Mouse (Mus musculus): Measurements from ENCODE around the gene Hoxa4. TPM values are rescaled to one million over a fixed set of nuclear protein-coding genes. Genes with fewer than 3 reads are reported as not detected.

Hoxa4 gene
- polyA plus RNA-seq (2012; rRNA removed) (0.25 and 0.26 TPM in 2 replicates), polyA plus RNA-seq (2014; fragmentation: Nextera tagmentation; extraction: Ambion mirVana) (0.09 and 0.14 TPM in 2 replicates)

- Histone ChIP-seq H3K4me3 (ENCODE audit: insufficient read depth in 1 of 2, low read depth in 2 of 2, low read length in 2 of 2) (peak within 1 kb of the TSS; percentile 48 to 51), H3K9me3 (ENCODE audit: control insufficient read depth, low read length) (no peaks in the 10 kb centered on the region), H3K27me3 (ENCODE audit: control insufficient read depth, insufficient read depth, low read length) (peaks cover 78% of the 10 kb centered on the region), H3K27ac (no peak within 1 kb of the TSS), H3K4me1 (replicated peaks; ENCODE audit: control insufficient read depth in 2 of 2, insufficient read depth in 2 of 2, low read length in 1 of 2) (no peaks in the 10 kb centered on the region), H3K4me2 (ENCODE audit: low read depth) (peak within 1 kb of the TSS; percentile 62), H3K36me3 (replicated peaks; ENCODE audit: control insufficient read depth, insufficient read depth, low read depth) (no peaks in the 10 kb centered on the region), H3K9ac (replicated peaks) (no peak within 1 kb of the TSS; the same call in 1 of the 2 replicates)
- DNase-seq (ENCODE audit: low read depth in 3 of 3, low spot score in 3 of 3) (no peak), ATAC-seq (ENCODE audit: insufficient read depth) (no peak)
- WGBS (ENCODE audit: insufficient replicate concordance): 2% methylated on average over 70 of the region's 102 CpGs
- TF ChIP-seq EP300 (IDR thresholded peaks at IDR 0.05; ENCODE audit: low read depth) (no peak), CTCF (IDR thresholded peaks at IDR 0.05; ENCODE audit: low read depth) (no peak)
Measured at GRCm38 (mm10) chr6:52190906-52191810, at the start of gene Hoxa4. TSS of gene Hoxa4 (minus strand) at chr6:52191753.

- H3K9me3 ChIP-seq (ENCODE audit: control insufficient read depth, low read length): no peaks in the 10 kb centered on the region
- H3K4me3 ChIP-seq (ENCODE audit: insufficient read depth in 1 of 2, low read depth in 2 of 2, low read length in 2 of 2): no peak overlapping the region
- H3K27me3 ChIP-seq (ENCODE audit: control insufficient read depth, insufficient read depth, low read length): peaks cover 100% of the 10 kb centered on the region
- no peaks in the 10 kb centered on the region for H3K36me3 ChIP-seq (replicated peaks; ENCODE audit: control insufficient read depth, insufficient read depth, low read depth)
- ATAC-seq (ENCODE audit: insufficient read depth) (no peak), DNase-seq (ENCODE audit: low read depth in 3 of 3, low spot score in 3 of 3) (no peak)
- TF ChIP-seq EP300 (IDR thresholded peaks at IDR 0.05; ENCODE audit: low read depth): no peak
- TF ChIP-seq CTCF (IDR thresholded peaks at IDR 0.05; ENCODE audit: low read depth): no peak
- no peaks in the 10 kb centered on the region for H3K4me1 ChIP-seq (replicated peaks; ENCODE audit: control insufficient read depth in 2 of 2, insufficient read depth in 2 of 2, low read length in 1 of 2)
- H3K9ac ChIP-seq (replicated peaks): no peak overlapping the region
- H3K4me2 ChIP-seq (ENCODE audit: low read depth): no peak overlapping the region
- 2% methylated on average over 9 of the region's 9 CpGs for WGBS (ENCODE audit: insufficient replicate concordance)
- no peak overlapping the region for H3K27ac ChIP-seq
Measured at GRCm38 (mm10) chr6:52241001-52241621, 49.6 kb upstream of the Hoxa4 start.

DNA sequence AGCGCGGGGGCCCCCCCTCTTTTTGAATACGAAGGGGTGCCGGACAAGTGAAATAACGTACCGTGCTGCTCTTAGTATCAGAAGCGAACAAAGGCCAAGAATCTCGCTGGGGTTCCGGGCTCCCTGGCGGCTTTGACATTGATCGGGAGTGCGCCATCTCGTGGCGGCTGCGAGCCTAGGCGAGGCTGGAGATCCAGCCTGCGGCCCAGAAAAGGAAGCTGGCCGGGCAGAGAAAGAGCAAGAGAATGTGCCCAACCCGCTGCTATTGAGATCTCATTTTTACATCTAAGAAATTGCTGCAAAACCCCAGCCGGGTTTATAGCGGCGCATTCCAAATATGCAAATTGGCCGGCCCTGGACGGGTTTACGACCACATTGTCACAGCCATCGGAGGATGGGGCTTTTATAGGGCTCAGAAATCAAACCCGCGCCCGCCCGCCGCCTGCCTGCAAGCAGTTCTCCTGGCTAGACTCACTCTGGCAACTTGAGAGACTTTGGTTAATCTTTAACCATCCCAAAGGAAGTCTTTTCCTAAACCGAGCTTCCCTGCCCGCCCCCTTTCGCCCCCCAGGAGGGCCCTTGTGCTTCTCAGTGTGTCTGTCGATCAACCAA is 48.9 kb upstream of the Hoxa4 start, which contains the start of gene Hoxa10:
Hoxa10 (minus strand) TSS at position 466 of the 612 bp plus-strand sequence.
- no peak within 1 kb of the TSS for H3K9ac ChIP-seq (replicated peaks)
- no peaks in the 10 kb centered on the region for H3K36me3 ChIP-seq (replicated peaks; ENCODE audit: control insufficient read depth, insufficient read depth, low read depth)
- peaks cover 100% of the 10 kb centered on the region for H3K27me3 ChIP-seq (ENCODE audit: control insufficient read depth, insufficient read depth, low read length)
- WGBS (ENCODE audit: insufficient replicate concordance): 2% methylated on average over 35 of the region's 35 CpGs
- ATAC-seq (ENCODE audit: insufficient read depth) (no peak), DNase-seq (ENCODE audit: low read depth in 3 of 3, low spot score in 3 of 3) (peak in 2 of 3 experiments; percentile 12 to 22)
- no peak within 1 kb of the TSS for H3K4me3 ChIP-seq (ENCODE audit: insufficient read depth in 1 of 2, low read depth in 2 of 2, low read length in 2 of 2)
- H3K9me3 ChIP-seq (ENCODE audit: control insufficient read depth, low read length): no peaks in the 10 kb centered on the region
- no peak within 1 kb of the TSS for H3K27ac ChIP-seq
- TF ChIP-seq EP300 (IDR thresholded peaks at IDR 0.05; ENCODE audit: low read depth) (no peak), CTCF (IDR thresholded peaks at IDR 0.05; ENCODE audit: low read depth) (peak; percentile 79)
- H3K4me2 ChIP-seq (ENCODE audit: low read depth): no peak within 1 kb of the TSS
- H3K4me1 ChIP-seq (replicated peaks; ENCODE audit: control insufficient read depth in 2 of 2, insufficient read depth in 2 of 2, low read length in 1 of 2): no peaks in the 10 kb centered on the region

- Histone ChIP-seq H3K4me2 (ENCODE audit: low read depth) (no peak overlapping the region), H3K4me1 (replicated peaks; ENCODE audit: control insufficient read depth in 2 of 2, insufficient read depth in 2 of 2, low read length in 1 of 2) (no peaks in the 10 kb centered on the region), H3K9me3 (ENCODE audit: control insufficient read depth, low read length) (no peaks in the 10 kb centered on the region), H3K27me3 (ENCODE audit: control insufficient read depth, insufficient read depth, low read length) (peaks cover 100% of the 10 kb centered on the region), H3K27ac (no peak overlapping the region), H3K36me3 (replicated peaks; ENCODE audit: control insufficient read depth, insufficient read depth, low read depth) (no peaks in the 10 kb centered on the region), H3K9ac (replicated peaks) (no peak overlapping the region), H3K4me3 (ENCODE audit: insufficient read depth in 1 of 2, low read depth in 2 of 2, low read length in 2 of 2) (no peak overlapping the region)
- no peak for ATAC-seq (ENCODE audit: insufficient read depth)
- WGBS (ENCODE audit: insufficient replicate concordance): 2% methylated on average over 30 of the region's 30 CpGs
- no peak for DNase-seq (ENCODE audit: low read depth in 3 of 3, low spot score in 3 of 3)
- TF ChIP-seq EP300 (IDR thresholded peaks at IDR 0.05; ENCODE audit: low read depth): no peak
- no peak for TF ChIP-seq CTCF (IDR thresholded peaks at IDR 0.05; ENCODE audit: low read depth)
Measured at GRCm38 (mm10) chr6:52239625-52240388, 48.3 kb upstream of the Hoxa4 start.
